Mouse (Mus musculus) forebrain, embryonic 10.5 days (tissue): ENCODE results near the gene Mcoln3. TPM values are rescaled to one million over a fixed set of nuclear protein-coding genes. Genes with fewer than 3 reads are reported as not detected.

Experiments
- DNase-seq: peaks from one replicate; pipeline ENCODE4 v3.0.0-alpha.2; 2017; ENCODE audit warnings: low spot score; ENCODE audit errors: extremely low spot score
- H3K27ac ChIP-seq: fragments of 300-500 bp; sonication (generic); 2 replicates; pipeline ENCODE4 v1.5.1; 2016; ENCODE audit warnings: mild to moderate bottlenecking
- H3K27me3 ChIP-seq: fragments of 300-500 bp; sonication (generic); 2 replicates; pipeline ENCODE4 v1.6.1; 2016; ENCODE audit warnings: mild to moderate bottlenecking; ENCODE audit not compliant: poor library complexity, severe bottlenecking
- H3K36me3 ChIP-seq: fragments of 300-500 bp; sonication (generic); replicated peaks from 2 replicates; pipeline ENCODE4 v1.6.1; 2016; ENCODE audit warnings: mild to moderate bottlenecking, moderate library complexity
- H3K4me1 ChIP-seq: fragments of 300-500 bp; sonication (generic); 2 replicates; pipeline ENCODE4 v1.6.1; 2016
- H3K4me3 ChIP-seq: fragments of 300-500 bp; sonication (generic); 2 replicates; pipeline ENCODE4 v1.5.1; 2016; ENCODE audit warnings: mild to moderate bottlenecking, moderate library complexity
- H3K9me3 ChIP-seq: fragments of 300-500 bp; sonication (generic); 2 replicates; pipeline ENCODE4 v1.6.1; 2016; ENCODE audit warnings: mild to moderate bottlenecking, moderate library complexity
- WGBS: fragments of 180-500 bp; shearing (Covaris S2); methylation state at CpG from one replicate; pipeline ENCODE4 v1.1.7; 2016; 5-methylcytosine and 5-hydroxymethylcytosine counted together
- polyA plus RNA-seq: library from polyadenylated mRNA; unstranded; fragments of >200 nt; fragmentation: Nextera tagmentation; extraction: Ambion mirVana; gene quantifications from 2 replicates; pipeline ENCODE4 v1.2.1, GENCODE M21; 2016

Gene Mcoln3
- polyA plus RNA-seq, 1 experiment from 2014 or later: 7.1 TPM

DNA sequence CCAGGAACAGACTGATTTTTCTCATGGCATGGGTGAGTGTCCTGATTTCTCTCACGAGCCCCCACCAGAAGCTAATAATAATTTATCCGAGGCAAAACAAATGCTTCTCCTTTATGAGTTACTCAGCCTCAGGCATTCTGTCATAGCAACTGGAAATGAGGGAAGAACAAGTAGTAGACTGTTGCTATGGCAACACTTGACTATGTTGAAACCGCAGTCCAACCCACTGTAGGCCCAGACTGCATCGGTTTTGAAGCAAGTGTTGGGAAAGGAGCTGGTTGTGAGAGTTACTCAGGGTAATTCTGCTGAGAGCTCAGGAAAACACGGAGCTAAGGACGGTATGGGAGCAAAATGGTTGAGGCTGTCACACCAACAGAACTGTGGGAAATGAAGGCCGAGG is 25.3 kb downstream of the Mcoln3 start:
- Histone ChIP-seq H3K9me3 (no peaks in the 10 kb centered on the region), H3K4me1 (no peaks in the 10 kb centered on the region), H3K27ac (no peak overlapping the region), H3K4me3 (no peak overlapping the region), H3K27me3 (peaks cover 8% of the 10 kb centered on the region; the same call in 1 of the 2 replicates), H3K36me3 (no peaks in the 10 kb centered on the region)
- no peak for DNase-seq
- 85% methylated on average over 7 of the region's 7 CpGs for WGBS

DNA sequence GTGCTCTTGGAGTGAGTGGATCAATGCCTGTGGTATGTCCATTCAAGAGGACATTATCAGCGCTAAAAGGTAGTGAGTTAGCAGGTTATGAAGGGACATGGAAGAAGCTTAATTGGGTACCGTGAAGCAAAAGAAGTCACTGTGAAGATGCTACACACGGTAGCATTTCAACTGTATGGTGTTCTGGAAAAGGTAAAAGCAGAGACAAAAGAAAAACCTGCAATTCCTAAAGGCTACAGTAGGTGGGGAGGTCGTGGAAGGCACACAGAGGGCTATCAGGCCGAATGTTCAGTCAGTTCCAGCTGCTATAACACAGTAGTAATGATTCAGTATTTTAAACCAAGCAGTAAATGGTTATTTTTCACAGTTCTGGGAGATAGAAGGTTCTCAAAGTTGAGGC is 28.3 kb downstream of the Mcoln3 start:
- 60% methylated on average over 5 of the region's 5 CpGs for WGBS

DNA sequence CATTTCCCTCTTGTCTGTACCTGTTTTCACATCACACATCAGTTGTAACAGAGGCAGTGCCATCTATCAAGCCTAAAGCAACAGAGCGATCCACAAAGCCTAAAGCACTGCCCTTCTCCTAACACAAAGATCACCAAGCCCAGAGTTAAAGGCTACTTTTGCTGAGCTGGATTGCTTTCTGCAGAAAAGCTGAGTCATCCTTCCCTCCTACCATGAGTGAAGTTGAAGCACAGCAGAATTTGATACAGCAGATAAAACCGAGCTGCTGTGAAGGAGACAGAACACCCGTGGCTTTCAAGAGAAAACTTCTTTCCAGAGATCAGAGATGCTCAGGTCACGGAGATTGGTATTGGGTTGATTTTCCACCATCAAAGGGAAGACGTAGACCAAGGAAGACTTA is 28.9 kb downstream of the Mcoln3 start:
- DNase-seq: no peak
- Histone ChIP-seq H3K4me3 (no peak overlapping the region), H3K27ac (no peak overlapping the region), H3K4me1 (peaks cover 18% of the 10 kb centered on the region), H3K36me3 (no peaks in the 10 kb centered on the region), H3K27me3 (peaks cover 37% of the 10 kb centered on the region), H3K9me3 (no peaks in the 10 kb centered on the region)
- WGBS: 79% methylated on average over 5 of the region's 5 CpGs

More for the DNA sequence above, 28.3 kb downstream of the Mcoln3 start:
- DNase-seq: no peak
- H3K27ac ChIP-seq: no peak overlapping the region
- H3K36me3 ChIP-seq: no peaks in the 10 kb centered on the region
- H3K27me3 ChIP-seq: peaks cover 31% of the 10 kb centered on the region
- no peaks in the 10 kb centered on the region for H3K9me3 ChIP-seq
- peaks cover 14% of the 10 kb centered on the region for H3K4me1 ChIP-seq
- H3K4me3 ChIP-seq: no peak overlapping the region

DNA sequence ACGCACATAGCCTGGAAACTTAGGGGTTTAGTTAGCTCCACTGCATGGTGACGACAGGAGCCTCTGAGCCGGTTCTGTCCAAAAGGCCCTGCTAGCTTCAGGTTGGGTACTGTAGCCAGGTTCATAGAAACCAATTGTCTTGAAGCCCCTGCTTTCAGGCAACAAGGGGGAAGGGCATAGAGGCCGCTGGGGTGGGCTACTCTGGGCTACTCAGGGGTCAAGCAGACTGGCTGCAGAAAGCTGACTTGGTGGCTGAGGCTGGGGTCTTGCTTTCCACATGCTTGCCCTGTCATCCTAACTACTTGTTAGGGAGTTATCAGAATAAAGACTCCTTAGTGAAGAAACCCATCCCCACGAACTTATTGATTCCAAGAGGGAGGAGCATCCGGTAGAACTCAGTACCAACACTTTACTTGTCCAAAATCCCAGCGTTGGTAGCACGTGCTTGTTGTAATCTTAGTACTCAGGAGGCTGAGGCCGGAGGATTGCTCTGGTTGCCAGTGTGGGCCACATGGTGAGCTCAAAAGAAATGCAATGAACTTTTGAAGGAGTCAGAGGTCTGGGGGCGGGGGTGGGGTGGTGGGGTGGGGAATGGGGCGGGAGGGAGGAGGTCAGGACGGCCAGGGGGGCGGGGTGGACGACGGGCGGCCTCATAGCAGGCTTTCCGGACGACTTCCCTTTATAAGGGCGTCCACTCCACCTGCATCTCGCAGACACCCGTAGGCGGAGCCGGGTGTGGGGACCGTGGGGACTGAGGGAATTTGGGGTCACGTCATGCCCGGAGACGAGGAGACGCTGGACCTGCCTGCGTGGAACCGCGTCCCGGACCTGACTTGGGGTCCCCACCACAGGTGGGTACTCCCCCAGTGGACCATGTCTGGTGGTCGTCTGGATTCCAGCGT is 32.2 kb downstream of the Mcoln3 start, which contains the start of gene Mcoln2:
Mcoln2 (plus strand) TSS at position 678 of the 902 bp plus-strand sequence.
- peak within 1 kb of the TSS; percentile 58 for H3K4me3 ChIP-seq
- WGBS: 14% methylated on average over 34 of the region's 34 CpGs
- no peaks in the 10 kb centered on the region for H3K9me3 ChIP-seq
- peak within 1 kb of the TSS; percentile 63 for H3K27ac ChIP-seq
- H3K36me3 ChIP-seq: no peaks in the 10 kb centered on the region
- no peak for DNase-seq
- H3K4me1 ChIP-seq: peaks cover 28% of the 10 kb centered on the region
- peaks cover 58% of the 10 kb centered on the region for H3K27me3 ChIP-seq

DNA sequence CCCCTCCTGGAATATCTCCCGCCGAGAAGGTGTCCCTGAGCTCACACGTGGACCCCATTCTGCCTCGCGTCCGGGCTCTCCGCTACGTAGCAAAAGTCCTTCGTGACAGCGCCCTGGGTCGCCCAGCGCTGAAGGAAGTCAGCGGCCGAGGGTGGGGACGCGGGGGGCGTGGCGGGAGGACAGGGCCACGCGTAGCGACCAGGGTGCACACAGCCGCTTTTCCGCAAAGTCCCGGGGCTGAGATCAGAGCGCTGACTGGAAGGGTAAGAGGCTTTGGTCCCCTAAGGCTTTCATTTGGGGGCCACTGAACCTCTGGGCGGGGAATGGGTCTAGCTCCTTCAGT is 32.8 kb downstream of the Mcoln3 start:
- 2% methylated on average over 26 of the region's 26 CpGs for WGBS
- Histone ChIP-seq H3K27ac (peak overlapping the region; percentile 63), H3K9me3 (no peaks in the 10 kb centered on the region), H3K4me3 (peak overlapping the region; percentile 58), H3K27me3 (peaks cover 58% of the 10 kb centered on the region), H3K36me3 (no peaks in the 10 kb centered on the region), H3K4me1 (peaks cover 28% of the 10 kb centered on the region)
- DNase-seq: peak; percentile 21

DNA sequence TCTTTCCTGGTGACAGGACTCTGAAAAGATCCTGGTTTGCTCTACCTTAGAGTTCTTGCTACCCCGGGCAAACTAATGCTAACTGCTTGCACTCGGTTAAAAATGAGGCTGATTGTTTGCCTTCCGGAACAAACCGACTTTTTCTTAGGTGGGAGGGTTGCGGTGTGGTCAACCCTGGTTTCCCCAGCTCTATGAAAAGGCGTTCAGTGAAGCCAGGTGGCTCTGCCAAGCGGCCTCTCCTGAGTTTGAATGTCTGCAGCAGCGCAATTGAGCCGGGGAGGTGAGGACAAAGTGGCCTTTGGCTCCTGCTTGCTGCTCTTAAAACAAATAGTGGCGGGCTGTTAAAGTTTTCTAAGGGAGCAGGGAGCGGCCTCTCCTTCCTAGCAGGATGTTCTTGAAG is 33.3 kb downstream of the Mcoln3 start:
- peaks cover 28% of the 10 kb centered on the region for H3K4me1 ChIP-seq
- 36% methylated on average over 11 of the region's 11 CpGs for WGBS
- H3K36me3 ChIP-seq: no peaks in the 10 kb centered on the region
- peaks cover 58% of the 10 kb centered on the region for H3K27me3 ChIP-seq
- no peak overlapping the region for H3K27ac ChIP-seq
- peak overlapping the region; percentile 58 for H3K4me3 ChIP-seq
- no peaks in the 10 kb centered on the region for H3K9me3 ChIP-seq
- DNase-seq: no peak

DNA sequence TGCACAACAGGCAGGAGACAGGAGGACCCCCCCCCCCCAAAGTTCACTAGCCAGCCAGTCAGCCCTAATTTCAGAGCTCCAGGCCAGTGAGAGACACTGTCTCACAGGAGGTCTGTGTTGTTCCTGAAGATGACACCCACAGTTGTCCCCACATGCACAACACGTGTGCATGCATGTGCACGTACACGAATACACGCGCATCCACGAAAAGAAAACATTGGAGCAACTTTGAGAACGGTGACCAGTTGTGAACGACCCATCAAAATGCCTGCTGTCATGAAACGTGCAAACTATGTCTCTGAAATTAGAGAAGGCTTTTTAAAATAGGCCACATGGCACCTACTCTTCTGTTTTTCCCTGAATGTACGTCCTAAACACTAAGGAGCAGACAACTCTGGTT is 34.1 kb downstream of the Mcoln3 start:
- H3K36me3 ChIP-seq: no peaks in the 10 kb centered on the region
- H3K9me3 ChIP-seq: no peaks in the 10 kb centered on the region
- DNase-seq: no peak
- peaks cover 28% of the 10 kb centered on the region for H3K4me1 ChIP-seq
- H3K27ac ChIP-seq: no peak overlapping the region
- peaks cover 58% of the 10 kb centered on the region for H3K27me3 ChIP-seq
- no peak overlapping the region for H3K4me3 ChIP-seq
- 97% methylated on average over 10 of the region's 10 CpGs for WGBS

DNA sequence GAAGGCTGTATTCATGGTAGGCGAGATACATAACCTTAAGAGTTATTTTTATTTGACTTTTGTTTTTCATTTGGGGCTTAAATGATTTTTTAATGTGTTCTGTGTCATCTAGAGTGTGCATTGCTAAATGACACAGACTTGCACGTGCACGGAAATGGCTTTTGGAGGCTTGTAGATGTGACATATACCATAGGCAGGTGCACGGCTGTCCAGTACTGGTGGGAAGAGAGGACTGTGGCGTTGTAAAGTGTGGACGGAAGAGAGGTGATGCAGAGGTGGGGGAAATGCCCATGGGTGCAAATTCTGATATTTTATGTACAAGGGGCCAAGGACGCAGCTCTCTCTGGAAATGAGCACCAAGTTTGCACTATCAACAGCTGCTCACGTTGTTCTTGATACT is 34.5 kb downstream of the Mcoln3 start:
- Histone ChIP-seq H3K4me3 (no peak overlapping the region), H3K4me1 (peaks cover 28% of the 10 kb centered on the region), H3K9me3 (no peaks in the 10 kb centered on the region), H3K27ac (no peak overlapping the region), H3K36me3 (no peaks in the 10 kb centered on the region), H3K27me3 (peaks cover 61% of the 10 kb centered on the region)
- 92% methylated on average over 8 of the region's 8 CpGs for WGBS
- DNase-seq: no peak

DNA sequence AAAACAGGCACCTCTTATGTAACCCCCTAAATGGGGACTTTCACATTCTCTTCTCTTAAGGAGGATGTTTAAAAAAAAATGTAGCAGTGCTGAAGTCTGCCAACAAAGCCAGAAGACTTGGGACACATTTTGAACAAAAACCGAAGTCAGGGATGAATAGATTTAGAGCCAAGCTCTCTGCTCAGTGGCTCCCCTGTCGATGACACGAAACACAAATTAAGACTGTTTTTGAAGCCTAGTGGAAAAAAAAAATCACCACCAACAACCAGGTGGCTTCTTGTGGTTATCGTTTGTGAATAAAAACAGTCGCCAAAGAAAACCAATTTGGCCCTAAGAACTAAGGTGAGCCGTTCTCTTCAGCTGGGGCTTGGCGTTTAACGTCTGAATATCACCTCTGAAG is 35.1 kb downstream of the Mcoln3 start:
- H3K36me3 ChIP-seq: no peaks in the 10 kb centered on the region
- no peak overlapping the region for H3K4me3 ChIP-seq
- H3K9me3 ChIP-seq: no peaks in the 10 kb centered on the region
- H3K27ac ChIP-seq: no peak overlapping the region
- peaks cover 60% of the 10 kb centered on the region for H3K27me3 ChIP-seq
- no peak for DNase-seq
- peaks cover 28% of the 10 kb centered on the region for H3K4me1 ChIP-seq
- WGBS: 90% methylated on average over 8 of the region's 8 CpGs

DNA sequence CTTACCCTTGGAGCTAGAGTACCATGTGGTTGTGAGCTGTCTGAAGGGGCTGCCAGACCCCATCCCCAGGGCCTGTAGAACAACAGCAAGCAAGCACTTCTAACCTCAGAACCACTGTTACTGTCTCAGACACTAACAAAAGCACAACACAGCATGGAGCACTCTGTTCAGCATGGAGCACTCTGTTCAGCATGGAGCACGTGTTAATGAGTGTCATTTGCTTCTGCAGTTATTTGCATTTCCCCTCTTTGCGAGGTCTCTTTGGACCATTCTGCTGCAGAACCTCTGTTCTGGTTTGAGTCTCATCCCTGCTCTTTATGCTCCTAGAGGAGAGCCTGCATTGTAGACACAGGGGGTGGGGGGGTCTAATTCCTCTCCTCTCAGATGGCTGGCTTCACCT is 35.7 kb downstream of the Mcoln3 start:
- Histone ChIP-seq H3K27ac (no peak overlapping the region), H3K36me3 (no peaks in the 10 kb centered on the region), H3K4me1 (peaks cover 28% of the 10 kb centered on the region), H3K4me3 (no peak overlapping the region), H3K27me3 (peaks cover 58% of the 10 kb centered on the region), H3K9me3 (no peaks in the 10 kb centered on the region)
- no peak for DNase-seq
- 84% methylated on average over 2 of the region's 2 CpGs for WGBS

DNA sequence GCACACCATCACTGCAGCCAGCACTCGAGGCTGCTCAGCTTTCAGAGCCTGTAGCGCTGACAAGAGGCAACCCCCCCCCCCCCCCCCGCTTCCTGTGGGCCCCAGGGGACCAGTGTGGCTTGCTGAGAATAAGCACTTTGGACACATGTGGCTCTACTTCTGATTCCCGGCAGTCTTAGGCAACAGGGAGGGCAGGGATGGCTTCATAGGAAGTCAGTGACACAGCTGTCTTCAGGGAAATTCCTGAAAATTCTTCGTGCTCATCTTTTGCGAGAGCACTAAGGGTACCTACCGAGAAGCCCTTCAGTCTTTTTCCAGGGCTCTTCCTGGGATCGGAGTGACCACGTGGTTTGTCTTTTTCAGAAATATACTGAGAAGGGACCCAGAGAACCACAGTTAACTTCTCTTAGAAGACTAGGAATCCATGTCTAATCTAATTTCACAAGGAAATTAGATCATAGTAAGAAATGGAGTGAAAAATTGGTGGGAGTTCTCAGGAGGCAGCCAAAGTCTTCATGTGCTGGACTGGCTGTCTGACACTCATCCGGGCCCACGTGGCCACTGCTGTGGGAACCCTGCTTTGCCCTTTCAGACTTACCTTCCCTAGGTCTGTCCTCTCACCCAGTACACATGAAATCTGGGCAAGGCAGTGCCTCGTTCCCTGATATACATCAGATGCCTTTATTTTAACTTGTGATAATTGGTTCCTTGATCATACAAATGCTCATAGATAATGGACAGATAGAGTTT is 36.8 kb downstream of the Mcoln3 start:
- H3K4me1 ChIP-seq: peaks cover 28% of the 10 kb centered on the region
- no peaks in the 10 kb centered on the region for H3K9me3 ChIP-seq
- no peaks in the 10 kb centered on the region for H3K36me3 ChIP-seq
- 46% methylated on average over 12 of the region's 12 CpGs for WGBS
- H3K27me3 ChIP-seq: peaks cover 50% of the 10 kb centered on the region
- H3K27ac ChIP-seq: no peak overlapping the region
- no peak overlapping the region for H3K4me3 ChIP-seq
- DNase-seq: peak; percentile 30

DNA sequence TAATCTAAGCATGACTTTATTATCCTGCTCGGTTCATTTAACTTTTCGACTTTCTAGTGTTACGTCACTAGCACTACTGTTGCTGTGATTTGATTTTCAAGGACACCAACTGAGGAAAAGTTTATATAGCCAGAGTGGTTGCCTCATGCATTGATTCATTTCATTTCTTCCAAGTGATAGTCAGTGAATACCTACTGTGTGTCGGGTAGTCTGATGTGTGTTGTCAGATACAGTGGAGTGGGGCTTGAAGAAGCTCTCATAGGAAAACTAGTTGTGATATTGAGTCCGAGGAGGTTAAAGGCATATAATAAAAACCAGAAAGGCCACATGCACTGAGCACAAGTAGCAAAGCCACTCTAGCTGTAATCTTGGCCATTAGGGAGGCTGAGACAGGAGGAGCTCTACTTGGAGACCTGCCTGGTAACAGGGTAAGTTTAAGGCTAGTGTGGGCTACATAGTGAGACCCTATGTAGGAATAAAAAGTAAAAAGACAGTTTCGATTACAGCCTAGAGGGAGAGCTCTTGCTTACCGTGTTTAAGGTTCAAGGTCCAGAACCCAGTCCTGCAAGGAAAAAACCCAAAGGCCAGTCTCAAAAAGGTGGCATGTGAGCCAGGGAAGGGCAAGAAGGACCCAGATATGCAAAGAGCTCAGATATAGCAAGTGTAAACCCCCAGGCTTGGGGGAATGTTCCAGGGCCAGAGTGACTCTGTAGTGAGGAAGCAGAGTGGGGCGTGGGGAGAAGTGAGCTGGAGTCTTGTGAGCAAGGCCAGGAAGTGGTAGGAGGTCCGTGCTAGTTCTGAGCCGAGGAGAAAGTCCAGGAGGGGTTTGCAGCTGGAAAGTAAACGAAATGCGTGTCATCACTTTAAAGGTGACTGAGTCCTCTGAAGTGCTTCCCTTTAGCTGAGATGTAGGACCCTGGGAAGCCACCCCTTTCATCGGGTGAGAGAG is 38.7 kb downstream of the Mcoln3 start:
- no peaks in the 10 kb centered on the region for H3K9me3 ChIP-seq
- H3K4me1 ChIP-seq: peaks cover 10% of the 10 kb centered on the region
- no peaks in the 10 kb centered on the region for H3K36me3 ChIP-seq
- no peak for DNase-seq
- WGBS: 83% methylated on average over 13 of the region's 13 CpGs
- no peak overlapping the region for H3K27ac ChIP-seq
- no peak overlapping the region for H3K4me3 ChIP-seq
- peaks cover 32% of the 10 kb centered on the region for H3K27me3 ChIP-seq
